Mouse (Mus musculus) stomach, embryonic 15.5 days (tissue): Measurements from ENCODE around the gene Kxd1. TPM values are rescaled to one million over a fixed set of nuclear protein-coding genes. Genes with fewer than 3 reads are reported as not detected.

Experiments
- ATAC-seq: fragments of 200-750 bp; cut with Nextera tagmentation; 2 replicates; pipeline ENCODE4 v1.8.0; 2017; ENCODE audit warnings: low read depth, moderate number of reproducible peaks, moderate TSS enrichment; ENCODE audit not compliant: insufficient read depth, low FRiP score
- H3K27ac ChIP-seq: fragments of 300-500 bp; sonication (generic); 2 replicates; pipeline ENCODE4 v1.5.1; 2015; ENCODE audit warnings: mild to moderate bottlenecking, inconsistent platforms
- H3K27me3 ChIP-seq: fragments of 300-500 bp; sonication (generic); replicated peaks from 2 replicates; pipeline ENCODE4 v1.6.1; 2015; ENCODE audit warnings: inconsistent platforms
- H3K36me3 ChIP-seq: fragments of 300-500 bp; sonication (generic); 2 replicates; pipeline ENCODE4 v1.6.1; 2015; ENCODE audit warnings: inconsistent platforms
- H3K4me1 ChIP-seq: fragments of 300-500 bp; sonication (generic); 2 replicates; pipeline ENCODE4 v1.6.1; 2015; ENCODE audit warnings: inconsistent platforms
- H3K4me2 ChIP-seq: fragments of 300-500 bp; sonication (generic); 2 replicates; pipeline ENCODE4 v1.6.1; 2015; ENCODE audit warnings: mild to moderate bottlenecking, inconsistent platforms
- H3K4me3 ChIP-seq: fragments of 300-500 bp; sonication (generic); replicated peaks from 2 replicates; pipeline ENCODE4 v1.5.1; 2015; ENCODE audit warnings: inconsistent platforms
- H3K9ac ChIP-seq: fragments of 300-500 bp; sonication (generic); 2 replicates; pipeline ENCODE4 v1.6.1; 2015; ENCODE audit warnings: inconsistent platforms
- H3K9me3 ChIP-seq: fragments of 300-500 bp; sonication (generic); 2 replicates; pipeline ENCODE4 v1.6.1; 2016; ENCODE audit warnings: inconsistent platforms
- WGBS: fragments of 180-500 bp; shearing (Covaris S2); methylation state at CpG from one replicate; pipeline ENCODE4 v1.1.7; 2015; 5-methylcytosine and 5-hydroxymethylcytosine counted together
- polyA plus RNA-seq: library from polyadenylated mRNA; unstranded; fragments of >200 nt; fragmentation: Nextera tagmentation; extraction: Ambion mirVana; gene quantifications from 2 replicates; pipeline ENCODE4 v1.2.1, GENCODE M21; 2015

Gene Kxd1
- polyA plus RNA-seq, 1 experiment from 2014 or later: 58.5 TPM

DNA sequence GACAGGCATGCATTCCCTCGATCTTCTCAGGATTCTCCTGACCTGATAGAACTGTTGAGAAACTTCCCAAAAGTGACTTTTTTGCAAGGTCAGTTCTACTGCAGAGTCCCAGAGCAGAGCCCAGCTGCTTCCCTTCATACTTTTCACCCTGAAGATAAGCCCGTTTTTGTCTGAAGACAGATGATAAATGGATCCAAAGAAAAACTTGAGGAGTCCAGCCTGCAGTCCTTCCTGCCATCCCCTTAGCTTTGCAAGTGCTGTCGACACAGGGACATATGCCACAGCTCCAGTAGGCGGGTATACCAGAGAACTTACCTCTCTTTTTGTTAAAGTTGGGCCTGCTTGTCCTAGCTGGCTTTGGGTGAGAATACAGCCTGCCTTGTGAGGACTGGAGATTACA lies 33.6 kb upstream of the Kxd1 start:
- Histone ChIP-seq H3K27me3 (no peaks in the 10 kb centered on the region), H3K4me1 (peaks cover 48% of the 10 kb centered on the region), H3K9ac (no peak overlapping the region), H3K27ac (peak overlapping the region; percentile 62; the same call in 1 of the 2 replicates), H3K9me3 (no peaks in the 10 kb centered on the region), H3K4me3 (no peak overlapping the region), H3K4me2 (no peak overlapping the region), H3K36me3 (0 out of 2 replicates have a peak, but pooled peaks cover 3% of the 10 kb centered on the region)
- 29% methylated on average over 4 of the region's 4 CpGs for WGBS
- ATAC-seq: no peak

DNA sequence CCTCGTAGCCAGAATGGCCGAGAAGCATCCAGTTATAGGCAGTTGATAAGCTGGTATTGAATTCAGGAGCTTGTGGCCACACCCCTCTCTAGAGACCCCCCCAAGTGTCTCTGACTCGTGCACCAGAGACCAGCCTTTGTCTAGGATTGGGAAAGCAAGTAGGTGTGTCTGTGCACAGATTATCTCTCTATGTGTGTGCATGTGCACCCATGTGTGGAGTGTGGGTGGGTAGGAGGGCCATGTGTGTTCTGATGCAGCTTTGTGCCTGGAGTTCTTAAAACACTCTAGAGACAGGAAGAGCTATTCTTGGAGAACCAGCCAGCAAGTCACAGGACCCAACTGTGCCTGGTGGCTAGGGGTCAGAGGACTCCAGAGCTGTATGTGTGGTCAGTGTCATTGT lies 32.8 kb upstream of the Kxd1 start:
- no peaks in the 10 kb centered on the region for H3K9me3 ChIP-seq
- no peak overlapping the region for H3K4me2 ChIP-seq
- 60% methylated on average over 3 of the region's 3 CpGs for WGBS
- H3K27ac ChIP-seq: no peak overlapping the region
- H3K4me3 ChIP-seq: no peak overlapping the region
- H3K4me1 ChIP-seq: peaks cover 48% of the 10 kb centered on the region
- H3K27me3 ChIP-seq: no peaks in the 10 kb centered on the region
- no peak for ATAC-seq
- H3K36me3 ChIP-seq: 0 out of 2 replicates have a peak, but pooled peaks cover 3% of the 10 kb centered on the region
- no peak overlapping the region for H3K9ac ChIP-seq

DNA sequence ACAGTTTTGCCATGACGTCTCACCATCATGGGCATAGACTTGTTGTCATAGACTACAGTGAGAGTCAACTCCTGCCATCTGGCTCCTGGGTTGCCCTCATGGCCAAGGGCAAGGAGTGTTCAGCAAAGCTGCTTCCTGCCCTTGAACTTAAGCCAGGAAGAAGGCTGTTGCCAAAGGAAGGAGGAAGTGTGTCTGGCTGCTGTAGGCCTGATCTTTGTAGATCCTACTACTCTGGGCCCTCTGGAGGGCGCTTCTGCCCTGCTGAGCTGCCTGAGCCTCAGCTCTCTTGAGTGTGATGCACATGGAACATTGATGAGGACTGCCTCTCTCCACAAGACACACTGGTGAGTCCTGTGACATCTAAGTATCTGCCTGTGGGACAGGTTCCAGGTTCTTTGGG lies 32.3 kb upstream of the Kxd1 start:
- no peak for ATAC-seq
- WGBS: 72% methylated on average over 2 of the region's 2 CpGs
- no peak overlapping the region for H3K9ac ChIP-seq
- H3K4me1 ChIP-seq: peaks cover 43% of the 10 kb centered on the region
- no peaks in the 10 kb centered on the region for H3K27me3 ChIP-seq
- 0 out of 2 replicates have a peak, but pooled peaks cover 3% of the 10 kb centered on the region for H3K36me3 ChIP-seq
- H3K9me3 ChIP-seq: no peaks in the 10 kb centered on the region
- H3K4me3 ChIP-seq: no peak overlapping the region
- H3K27ac ChIP-seq: no peak overlapping the region
- no peak overlapping the region for H3K4me2 ChIP-seq

DNA sequence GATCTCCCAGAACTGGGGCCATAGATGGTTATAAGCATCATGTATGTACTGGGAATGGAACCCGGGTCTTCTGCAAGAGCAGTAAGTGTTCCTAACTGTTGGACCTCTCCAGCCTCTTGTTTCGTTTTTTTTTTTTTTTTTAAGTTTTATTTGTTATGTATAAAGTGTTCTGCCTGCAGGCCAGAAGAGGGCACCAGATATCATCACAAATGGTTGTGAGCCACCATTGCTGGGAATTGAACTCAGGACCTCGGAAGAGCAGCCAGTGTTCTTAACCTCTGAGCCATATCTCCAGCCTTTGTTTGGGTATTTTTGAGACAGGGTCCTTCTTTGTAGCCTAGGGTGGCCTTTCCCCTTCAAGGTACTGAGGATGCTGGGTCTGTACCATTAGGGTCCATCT lies 31.2 kb upstream of the Kxd1 start:
- H3K4me1 ChIP-seq: peaks cover 41% of the 10 kb centered on the region
- H3K27me3 ChIP-seq: no peaks in the 10 kb centered on the region
- H3K9me3 ChIP-seq: no peaks in the 10 kb centered on the region
- no peak overlapping the region for H3K9ac ChIP-seq
- ATAC-seq: no peak
- H3K36me3 ChIP-seq: 0 out of 2 replicates have a peak, but pooled peaks cover 3% of the 10 kb centered on the region
- H3K4me2 ChIP-seq: no peak overlapping the region
- no peak overlapping the region for H3K4me3 ChIP-seq
- H3K27ac ChIP-seq: no peak overlapping the region
- WGBS: 77% methylated on average over 3 of the region's 3 CpGs

DNA sequence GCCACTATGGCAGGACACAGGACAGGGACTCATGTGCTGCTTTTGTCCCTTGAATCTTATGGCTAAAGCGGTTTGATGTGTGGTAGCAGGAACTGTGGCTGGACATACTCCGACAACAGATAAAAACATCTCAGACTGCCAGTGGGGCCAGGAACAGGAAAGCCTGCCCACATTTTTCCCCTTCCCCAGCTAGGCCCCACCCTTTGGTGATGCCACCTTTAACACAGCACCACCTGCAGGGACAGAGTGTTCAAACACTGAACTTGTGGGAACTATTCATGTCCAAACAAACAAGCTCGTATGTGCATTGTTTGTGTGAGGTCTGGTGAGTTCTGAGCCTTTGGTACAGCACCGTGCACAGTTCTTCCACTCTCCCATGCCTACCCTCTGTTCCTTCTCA lies 30.6 kb upstream of the Kxd1 start:
- Histone ChIP-seq H3K4me1 (peaks cover 47% of the 10 kb centered on the region), H3K27me3 (no peaks in the 10 kb centered on the region), H3K4me2 (no peak overlapping the region), H3K4me3 (no peak overlapping the region), H3K9ac (no peak overlapping the region), H3K36me3 (0 out of 2 replicates have a peak, but pooled peaks cover 3% of the 10 kb centered on the region), H3K27ac (no peak overlapping the region), H3K9me3 (no peaks in the 10 kb centered on the region)
- WGBS: 53% methylated on average over 4 of the region's 4 CpGs
- ATAC-seq: no peak

DNA sequence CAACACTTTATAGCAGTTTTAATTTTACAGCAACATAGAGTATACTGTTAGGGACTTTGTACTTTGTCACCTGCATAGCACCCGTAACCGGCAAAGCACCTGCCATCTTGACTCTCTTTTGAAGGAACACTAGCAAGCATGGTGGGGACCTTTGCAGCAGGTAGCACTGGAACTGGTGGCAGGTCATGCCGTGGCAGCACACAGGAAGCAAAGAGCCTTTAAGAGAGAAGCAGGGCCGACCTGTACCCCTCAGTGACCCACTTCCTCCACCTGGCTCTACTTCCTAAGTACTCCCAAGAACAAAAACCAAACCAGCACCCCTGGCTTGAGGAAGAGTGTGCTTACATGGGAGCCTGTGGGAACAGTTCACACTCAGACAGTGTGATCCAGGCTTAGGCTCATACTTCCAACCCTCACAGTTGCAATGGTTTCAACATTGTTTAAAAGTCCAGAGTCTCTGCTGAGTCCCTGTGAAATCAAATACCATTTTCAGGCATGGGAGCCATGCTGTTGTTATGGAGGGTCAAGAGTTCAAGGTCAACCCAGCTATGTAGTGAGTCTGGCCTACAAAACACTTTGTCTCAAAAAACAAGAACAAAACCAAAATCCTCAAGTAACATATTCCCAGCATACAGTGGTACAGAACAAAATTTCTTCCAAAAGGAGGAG lies 27.5 kb upstream of the Kxd1 start:
- no peak overlapping the region for H3K4me2 ChIP-seq
- no peak for ATAC-seq
- H3K27me3 ChIP-seq: no peaks in the 10 kb centered on the region
- H3K9me3 ChIP-seq: no peaks in the 10 kb centered on the region
- no peak overlapping the region for H3K27ac ChIP-seq
- 0 out of 2 replicates have a peak, but pooled peaks cover 3% of the 10 kb centered on the region for H3K36me3 ChIP-seq
- 85% methylated on average over 4 of the region's 4 CpGs for WGBS
- no peak overlapping the region for H3K9ac ChIP-seq
- no peak overlapping the region for H3K4me3 ChIP-seq
- peaks cover 36% of the 10 kb centered on the region for H3K4me1 ChIP-seq

DNA sequence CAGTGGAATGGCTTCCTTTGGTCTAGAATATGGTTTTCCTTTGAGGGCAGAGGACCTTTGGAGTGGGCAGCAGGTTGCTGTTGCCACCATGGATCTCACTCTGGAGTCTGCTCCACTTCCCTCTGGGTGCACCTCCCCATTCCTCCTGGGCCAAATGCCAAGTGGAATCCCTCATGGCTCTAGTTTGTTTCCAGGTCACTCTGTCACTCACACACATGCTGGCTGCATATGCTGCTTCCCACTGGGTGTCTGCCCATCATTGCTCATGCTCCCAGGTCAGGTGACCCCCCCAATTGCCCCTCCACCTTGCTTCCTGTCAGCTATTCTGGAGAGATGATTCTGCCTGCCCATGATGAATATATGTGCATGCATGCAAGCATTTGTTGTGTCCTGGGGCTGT lies 26.0 kb upstream of the Kxd1 start:
- ATAC-seq: no peak; the same call in 1 of the 2 replicates

DNA sequence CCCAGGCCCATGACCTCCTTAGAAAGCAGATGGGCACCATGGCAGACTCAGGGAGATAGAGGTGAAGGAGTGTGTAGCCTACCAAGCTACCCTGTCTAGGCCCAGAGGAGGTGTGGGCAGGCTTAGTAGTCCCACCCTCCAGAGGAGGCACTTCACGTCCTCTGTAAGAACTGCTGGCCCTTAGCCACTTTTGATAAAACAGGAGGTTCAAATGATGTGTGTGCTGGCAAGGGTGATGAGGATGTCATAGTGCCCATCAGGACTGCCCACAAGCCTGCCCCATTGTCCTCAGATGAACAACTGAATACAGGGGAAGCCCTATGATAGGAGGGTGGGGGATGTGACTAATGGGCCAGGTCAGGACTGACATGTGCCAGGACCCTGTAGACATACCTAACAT lies 25.1 kb upstream of the Kxd1 start:
- Histone ChIP-seq H3K9me3 (no peaks in the 10 kb centered on the region), H3K27me3 (no peaks in the 10 kb centered on the region), H3K27ac (peak overlapping the region; percentile 51; the same call in 1 of the 2 replicates), H3K9ac (no peak overlapping the region), H3K4me3 (no peak overlapping the region), H3K4me1 (peaks cover 21% of the 10 kb centered on the region), H3K4me2 (no peak overlapping the region), H3K36me3 (0 out of 2 replicates have a peak, but pooled peaks cover 3% of the 10 kb centered on the region)
- 40% methylated on average over 1 of the region's 1 CpGs for WGBS
- no peak for ATAC-seq

More for the DNA sequence above, 26.0 kb upstream of the Kxd1 start:
- Histone ChIP-seq H3K4me3 (no peak overlapping the region), H3K9me3 (no peaks in the 10 kb centered on the region), H3K4me1 (peaks cover 29% of the 10 kb centered on the region), H3K36me3 (0 out of 2 replicates have a peak, but pooled peaks cover 3% of the 10 kb centered on the region), H3K27me3 (no peaks in the 10 kb centered on the region), H3K27ac (peak overlapping the region; percentile 51), H3K9ac (no peak overlapping the region), H3K4me2 (no peak overlapping the region)

DNA sequence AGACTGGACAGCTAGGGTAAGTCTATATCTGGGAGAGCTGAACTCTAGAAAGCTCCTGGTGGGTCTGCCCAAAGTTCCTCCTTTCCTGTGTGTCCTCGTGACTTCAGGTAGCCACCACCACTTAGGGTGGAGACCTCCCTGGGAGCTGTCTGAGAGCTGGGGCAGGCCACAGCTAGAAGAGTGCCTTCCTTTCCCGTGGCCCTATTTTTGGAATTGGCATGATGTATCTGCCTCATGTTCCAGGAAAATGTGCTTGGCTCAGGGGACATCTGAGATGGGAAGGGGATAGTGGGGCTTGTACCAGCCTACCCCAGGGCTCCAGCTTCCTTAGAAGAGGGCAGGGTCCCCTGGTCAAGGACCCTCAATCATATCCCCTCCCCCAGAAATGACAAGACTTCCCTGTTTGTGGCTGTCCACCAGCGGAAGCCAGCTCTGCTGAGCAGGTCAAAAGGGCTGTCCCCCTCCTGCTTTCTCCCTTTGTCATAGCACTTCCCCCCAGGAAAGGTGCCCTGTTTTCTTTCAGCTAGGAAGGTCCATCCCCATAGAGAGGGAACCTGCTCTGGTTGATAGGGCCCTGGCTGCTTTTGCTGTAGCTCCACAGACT lies 23.9 kb upstream of the Kxd1 start:
- H3K27ac ChIP-seq: no peak overlapping the region
- H3K27me3 ChIP-seq: no peaks in the 10 kb centered on the region
- H3K4me2 ChIP-seq: no peak overlapping the region
- H3K9ac ChIP-seq: no peak overlapping the region
- no peaks in the 10 kb centered on the region for H3K9me3 ChIP-seq
- H3K4me3 ChIP-seq: no peak overlapping the region
- peaks cover 24% of the 10 kb centered on the region for H3K4me1 ChIP-seq
- WGBS: 47% methylated on average over 3 of the region's 3 CpGs
- no peaks in the 10 kb centered on the region for H3K36me3 ChIP-seq
- ATAC-seq: no peak

DNA sequence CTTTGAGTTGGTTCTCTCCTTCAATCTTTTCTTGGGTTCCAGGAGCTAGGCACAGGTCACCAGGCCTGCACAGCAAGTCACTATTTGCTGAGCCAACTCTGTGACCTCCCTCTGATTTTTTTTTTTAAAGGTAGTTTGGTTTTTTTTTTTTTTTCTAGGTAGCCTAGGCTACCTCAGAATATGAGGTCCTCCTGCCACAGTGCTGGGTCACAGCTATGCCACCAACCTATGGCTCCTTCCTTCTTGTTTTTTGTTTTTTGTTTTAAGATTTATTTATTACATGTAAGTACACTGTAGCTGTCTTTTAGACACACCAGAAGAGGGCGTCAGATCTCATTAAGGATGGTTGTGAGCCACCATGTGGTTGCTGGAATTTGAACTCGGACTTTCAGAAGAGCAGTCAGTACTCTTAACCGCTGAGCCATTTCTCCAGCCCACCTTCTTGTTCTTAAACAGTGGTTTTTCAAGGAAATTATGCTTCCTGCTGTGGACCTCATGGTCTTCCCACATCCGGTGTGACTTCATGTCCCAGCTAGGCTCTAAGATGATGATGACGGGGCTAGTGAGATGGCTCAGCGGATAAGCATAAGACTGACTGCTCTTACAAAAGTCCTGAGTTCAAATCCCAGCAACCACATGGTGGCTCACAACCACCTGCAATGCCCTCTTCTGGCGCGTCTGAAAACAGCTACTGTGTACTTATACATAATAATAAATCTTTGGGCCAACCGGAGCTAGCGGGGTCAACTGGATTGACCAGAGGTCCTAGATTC lies 21.8 kb upstream of the Kxd1 start:
- WGBS: 90% methylated on average over 10 of the region's 10 CpGs
- Histone ChIP-seq H3K36me3 (no peaks in the 10 kb centered on the region), H3K9me3 (no peaks in the 10 kb centered on the region), H3K27me3 (no peaks in the 10 kb centered on the region), H3K27ac (no peak overlapping the region), H3K4me1 (peaks cover 27% of the 10 kb centered on the region), H3K4me2 (no peak overlapping the region), H3K4me3 (no peak overlapping the region), H3K9ac (no peak overlapping the region)
- ATAC-seq: no peak

DNA sequence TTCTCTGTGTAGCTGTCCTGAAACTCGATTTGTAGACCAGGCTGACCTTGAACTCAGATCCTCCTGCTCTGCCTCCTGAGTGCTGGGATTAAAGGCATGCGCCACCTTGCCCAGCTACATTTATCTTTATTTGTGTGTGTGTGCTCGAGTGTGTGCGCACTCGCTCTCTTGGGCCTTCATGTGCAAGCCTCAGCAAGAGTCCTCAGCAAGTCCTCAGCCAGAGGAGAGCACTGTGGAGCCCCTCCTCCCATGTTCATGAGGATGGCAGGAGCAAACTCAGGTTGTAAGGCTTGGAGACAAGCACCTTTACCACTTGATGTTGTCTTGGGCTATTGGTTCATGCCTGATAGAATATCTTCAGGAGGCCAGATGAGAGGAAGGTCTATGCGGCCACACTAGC lies 20.0 kb upstream of the Kxd1 start:
- WGBS: 80% methylated on average over 6 of the region's 6 CpGs
- H3K36me3 ChIP-seq: no peaks in the 10 kb centered on the region
- H3K9ac ChIP-seq: no peak overlapping the region
- no peak overlapping the region for H3K4me2 ChIP-seq
- H3K4me1 ChIP-seq: peaks cover 16% of the 10 kb centered on the region; the same call in 1 of the 2 replicates
- no peaks in the 10 kb centered on the region for H3K9me3 ChIP-seq
- no peak overlapping the region for H3K4me3 ChIP-seq
- ATAC-seq: no peak
- no peaks in the 10 kb centered on the region for H3K27me3 ChIP-seq
- no peak overlapping the region for H3K27ac ChIP-seq

DNA sequence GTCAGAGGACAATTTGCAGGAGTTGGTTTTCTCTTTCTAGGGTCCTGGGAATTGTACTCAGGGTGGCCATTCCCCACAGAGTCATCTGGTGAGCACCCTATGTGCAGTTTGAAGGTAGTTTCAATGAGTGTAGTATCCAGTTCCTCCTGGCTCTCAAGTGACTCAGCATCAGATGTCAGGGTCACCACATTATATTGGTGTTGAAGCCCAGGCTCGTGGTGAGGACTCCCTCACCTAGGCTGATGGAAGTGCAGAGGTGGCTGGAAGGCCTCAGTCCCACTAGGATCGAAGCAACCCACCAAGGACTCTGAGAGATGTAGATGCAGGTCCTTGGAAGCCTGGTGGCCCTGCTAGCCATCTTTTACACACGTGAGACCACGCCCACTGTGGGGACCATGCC lies 18.7 kb upstream of the Kxd1 start:
- no peak for ATAC-seq
- Histone ChIP-seq H3K27ac (no peak overlapping the region), H3K9me3 (no peaks in the 10 kb centered on the region), H3K4me1 (0 out of 2 replicates have a peak, but pooled peaks cover 8% of the 10 kb centered on the region), H3K9ac (no peak overlapping the region), H3K27me3 (no peaks in the 10 kb centered on the region), H3K36me3 (no peaks in the 10 kb centered on the region), H3K4me2 (no peak overlapping the region), H3K4me3 (no peak overlapping the region)
- 82% methylated on average over 4 of the region's 4 CpGs for WGBS
